Mouse (Mus musculus) lung, embryonic 16.5 days (tissue): ENCODE measurements around the gene Alg14. TPM values are rescaled to one million over a fixed set of nuclear protein-coding genes. Genes with fewer than 3 reads are reported as not detected.

Experiments
- ATAC-seq: fragments of 200-750 bp; cut with Nextera tagmentation; 2 replicates; pipeline ENCODE4 v1.8.0; 2017; ENCODE audit warnings: low read depth, mild to moderate bottlenecking, moderate library complexity
- H3K27ac ChIP-seq: fragments of 300-500 bp; sonication (generic); 2 replicates; pipeline ENCODE4 v1.5.1; 2014; ENCODE audit warnings: mild to moderate bottlenecking, control low read depth, low read length
- H3K27me3 ChIP-seq: fragments of 300-500 bp; sonication (generic); 2 replicates; pipeline ENCODE4 v1.6.1; 2014; ENCODE audit warnings: low read depth, low read length, mixed read lengths; ENCODE audit not compliant: control insufficient read depth, insufficient read depth
- H3K36me3 ChIP-seq: fragments of 300-500 bp; sonication (generic); 2 replicates; pipeline ENCODE4 v1.6.1; 2014; ENCODE audit warnings: low read length; ENCODE audit not compliant: control insufficient read depth, insufficient read depth
- H3K4me1 ChIP-seq: fragments of 300-500 bp; sonication (generic); replicated peaks from 2 replicates; pipeline ENCODE4 v1.6.1; 2014; ENCODE audit warnings: low read length, mixed read lengths; ENCODE audit not compliant: control insufficient read depth, insufficient read depth
- H3K4me2 ChIP-seq: fragments of 300-500 bp; sonication (generic); 2 replicates; pipeline ENCODE4 v1.6.1; 2014; ENCODE audit warnings: low read depth, low read length, control low read depth
- H3K4me3 ChIP-seq: fragments of 300-500 bp; sonication (generic); 2 replicates; pipeline ENCODE4 v1.5.1; 2014; ENCODE audit warnings: mild to moderate bottlenecking, low read length, control low read depth
- H3K9ac ChIP-seq: fragments of 300-500 bp; sonication (generic); 2 replicates; pipeline ENCODE4 v1.6.1; 2014; ENCODE audit warnings: low read length, control low read depth
- H3K9me3 ChIP-seq: fragments of 300-500 bp; sonication (generic); 2 replicates; pipeline ENCODE4 v1.6.1; 2016; ENCODE audit warnings: low read length; ENCODE audit not compliant: control insufficient read depth
- whole genome bisulfite sequencing: fragments of 180-500 bp; shearing (Covaris S2); extraction: QIAGEN DNeasy Blood & Tissue Kit; methylation state at CpG from one replicate; pipeline ENCODE4 v1.1.7; 2014; 5-methylcytosine and 5-hydroxymethylcytosine counted together
- polyA plus RNA-seq: library from polyadenylated mRNA; unstranded; fragments of >200 nt; fragmentation: Nextera tagmentation; extraction: Ambion mirVana; gene quantifications from 2 replicates; pipeline ENCODE4 v1.2.1, GENCODE M21; 2015

Gene Alg14
- polyA plus RNA-seq: 46.6 and 48.1 TPM in 2 replicates

DNA sequence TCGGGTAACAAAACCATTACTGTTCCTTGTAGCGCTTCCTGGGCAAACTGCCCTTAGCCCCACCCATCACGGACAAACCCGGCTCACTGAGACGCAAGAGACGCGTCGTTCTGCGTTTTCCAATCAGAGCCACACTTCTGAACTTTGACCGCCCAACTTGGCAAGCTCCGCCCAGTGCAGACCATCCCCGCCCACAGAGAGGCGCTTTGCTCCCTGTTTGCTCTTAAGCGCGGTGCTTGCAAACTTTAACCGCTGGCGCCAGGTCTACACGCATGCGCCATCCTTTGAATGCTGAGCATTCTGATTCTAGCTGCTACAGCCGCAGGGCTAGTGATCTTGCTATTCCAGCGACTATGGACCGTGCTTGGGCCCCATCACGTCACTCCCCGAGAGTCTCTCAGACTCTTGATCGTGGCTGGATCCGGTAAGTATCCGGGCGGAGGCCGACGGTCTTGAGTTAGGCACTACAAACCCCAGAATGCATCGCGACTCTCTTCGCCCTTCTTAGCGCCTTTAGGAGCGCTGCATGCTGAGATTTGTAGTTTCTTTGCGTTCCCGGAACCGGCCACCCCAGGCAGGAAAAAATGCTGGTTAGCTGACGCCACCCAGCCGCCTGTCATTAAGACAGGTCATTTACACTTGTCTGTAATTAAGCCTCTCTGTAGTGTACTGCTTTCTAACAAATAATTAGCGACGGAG, at the start of gene Alg14:
Gene Alg14, plus strand, starts transcription at position 214 of the 699 bp plus-strand sequence.
- under 1% methylated on average over 42 of the region's 42 CpGs for WGBS

DNA sequence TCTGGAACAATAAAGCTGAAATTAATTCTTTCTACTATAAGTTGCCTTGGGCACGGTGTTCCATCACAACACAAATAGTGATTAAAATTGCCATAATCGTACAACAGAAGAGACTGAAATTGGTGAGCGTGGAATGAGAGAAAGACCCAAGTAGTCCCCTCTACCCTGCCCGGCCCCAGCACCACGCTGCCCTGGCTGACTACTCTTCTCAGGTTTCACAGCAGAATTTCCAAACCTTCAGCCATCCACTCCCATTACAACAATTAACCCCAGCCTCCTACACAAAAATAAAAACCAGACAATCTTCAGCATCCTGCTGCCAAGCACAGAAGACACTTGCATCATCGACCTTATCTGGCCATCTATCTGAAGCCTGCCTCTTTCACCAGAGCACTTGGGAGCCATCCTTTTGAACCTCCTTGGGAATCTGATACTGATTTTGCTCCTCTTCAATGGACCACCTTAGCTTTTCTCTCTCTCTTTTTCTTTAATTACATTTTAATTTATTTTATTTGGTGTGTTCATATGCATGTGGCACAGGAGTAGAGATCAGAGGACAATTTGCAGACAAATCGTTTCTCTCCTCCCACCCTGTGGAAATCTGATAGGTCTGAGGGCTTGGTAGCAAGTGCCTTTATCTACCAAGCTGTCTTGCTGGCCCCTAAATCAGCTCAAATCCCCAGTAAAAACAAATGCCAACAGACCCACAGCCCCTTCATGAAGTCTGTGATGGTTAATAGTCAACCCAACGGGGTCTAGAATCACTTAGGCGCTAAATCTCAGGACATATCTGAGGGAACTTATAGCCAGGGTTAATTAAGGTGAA, 49.2 kb upstream of the Alg14 start:
- no peak for ATAC-seq
- no peak overlapping the region for H3K4me3 ChIP-seq
- WGBS: 55% methylated on average over 9 of the region's 9 CpGs
- no peak overlapping the region for H3K9ac ChIP-seq
- H3K27ac ChIP-seq: no peak overlapping the region
- H3K27me3 ChIP-seq: no peaks in the 10 kb centered on the region
- no peaks in the 10 kb centered on the region for H3K36me3 ChIP-seq
- no peaks in the 10 kb centered on the region for H3K4me1 ChIP-seq
- no peak overlapping the region for H3K4me2 ChIP-seq
- H3K9me3 ChIP-seq: no peaks in the 10 kb centered on the region

More for the DNA sequence above, at the start of gene Alg14:
- Histone ChIP-seq H3K4me3 (peak within 1 kb of the TSS; percentile 59), H3K4me2 (peak within 1 kb of the TSS; percentile 80), H3K4me1 (peaks cover 6% of the 10 kb centered on the region; the same call in 1 of the 2 replicates), H3K9me3 (no peaks in the 10 kb centered on the region), H3K27ac (peak within 1 kb of the TSS; percentile 93), H3K27me3 (no peaks in the 10 kb centered on the region), H3K36me3 (no peaks in the 10 kb centered on the region), H3K9ac (peak within 1 kb of the TSS; percentile 73)
- peak; percentile 98 for ATAC-seq

DNA sequence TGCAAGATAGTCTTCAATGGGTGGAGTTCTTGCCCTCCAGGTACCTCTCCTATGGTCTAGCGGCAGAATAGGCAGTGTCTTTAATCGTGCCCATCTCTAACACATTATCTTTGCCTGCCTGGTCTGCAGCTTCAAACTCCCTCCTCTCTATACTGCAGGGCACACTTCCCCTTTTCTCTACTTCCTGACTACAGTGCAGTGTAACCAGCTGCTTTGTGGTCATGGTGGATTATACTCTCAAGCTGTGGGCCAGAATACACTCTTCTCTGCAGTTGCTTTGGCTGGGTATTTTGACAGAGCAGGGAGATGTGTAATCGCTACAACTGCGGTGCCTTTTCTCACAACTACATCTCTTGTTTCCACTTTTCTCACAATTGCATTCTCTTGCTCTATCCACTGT, 48.6 kb upstream of the Alg14 start:
- WGBS: 74% methylated on average over 4 of the region's 4 CpGs
- Histone ChIP-seq H3K9me3 (no peaks in the 10 kb centered on the region), H3K4me2 (no peak overlapping the region), H3K4me1 (no peaks in the 10 kb centered on the region), H3K4me3 (no peak overlapping the region), H3K27me3 (no peaks in the 10 kb centered on the region), H3K27ac (no peak overlapping the region), H3K36me3 (no peaks in the 10 kb centered on the region), H3K9ac (no peak overlapping the region)
- no peak for ATAC-seq

DNA sequence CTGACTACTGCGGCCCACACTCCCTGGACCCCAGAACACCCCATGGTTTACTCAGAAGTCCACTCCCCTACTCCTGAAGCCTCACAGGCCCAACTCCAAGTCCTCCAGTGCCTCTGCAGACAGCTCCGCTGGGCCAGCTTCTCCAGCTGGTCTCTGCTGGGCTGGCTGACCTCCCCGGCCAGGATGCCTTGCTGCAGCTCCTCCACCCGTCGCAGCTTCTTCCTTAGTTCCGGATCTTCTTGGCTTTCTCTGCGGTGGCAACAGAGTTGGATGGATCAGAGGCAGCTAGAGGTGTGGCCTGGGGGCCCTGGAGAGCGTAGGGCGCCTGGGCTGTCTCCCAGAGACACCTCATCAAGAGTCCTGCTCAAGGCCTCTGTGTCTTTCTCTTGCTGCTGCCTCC, 41.5 kb upstream of the Alg14 start:
- Histone ChIP-seq H3K4me2 (no peak overlapping the region), H3K9ac (no peak overlapping the region), H3K36me3 (no peaks in the 10 kb centered on the region), H3K27ac (no peak overlapping the region), H3K27me3 (no peaks in the 10 kb centered on the region), H3K4me3 (no peak overlapping the region), H3K9me3 (no peaks in the 10 kb centered on the region), H3K4me1 (peaks cover 8% of the 10 kb centered on the region; the same call in 1 of the 2 replicates)
- ATAC-seq: peak; percentile 83
- 54% methylated on average over 9 of the region's 9 CpGs for WGBS

DNA sequence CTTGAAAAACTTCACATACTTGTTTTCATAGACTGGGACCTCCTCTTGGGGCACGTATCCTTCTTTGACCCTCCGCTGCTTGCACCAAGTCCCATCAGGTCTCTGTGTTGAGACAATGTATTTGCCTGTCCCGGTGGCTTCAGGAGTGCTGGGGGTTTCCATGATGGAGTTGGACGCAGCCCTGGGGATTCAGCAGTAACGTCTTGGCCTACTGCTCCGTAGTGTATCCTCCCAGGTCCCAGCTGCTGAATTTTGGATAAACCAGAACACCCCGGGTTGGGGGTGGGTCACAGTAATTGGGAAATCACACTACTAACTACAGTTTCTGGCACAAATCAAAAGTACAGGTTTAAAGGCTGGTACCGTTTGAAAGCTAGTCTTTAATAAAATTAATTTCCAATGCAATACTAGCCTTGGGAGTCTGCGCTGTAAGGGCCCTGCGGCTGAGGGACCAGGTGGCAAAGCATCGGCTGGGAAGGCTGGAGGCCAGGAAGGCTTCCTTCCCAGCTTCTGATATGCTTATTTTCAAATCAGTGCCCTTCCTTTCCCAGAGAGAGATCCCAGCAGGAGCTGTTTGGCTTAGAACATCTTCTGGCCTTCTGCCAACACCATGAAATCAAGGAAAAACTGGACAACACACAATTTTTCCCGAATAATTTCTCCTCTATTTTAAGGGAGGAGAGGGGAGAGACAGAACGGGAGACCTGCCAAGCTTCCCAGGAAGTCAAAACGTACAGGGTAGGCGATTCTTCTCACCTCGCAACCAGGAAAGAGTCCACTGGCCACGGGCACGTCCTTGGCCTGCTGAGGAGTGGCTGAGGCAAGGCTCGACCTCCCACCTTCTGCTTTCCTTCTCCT, 40.8 kb upstream of the Alg14 start:
- Histone ChIP-seq H3K4me3 (no peak overlapping the region), H3K36me3 (no peaks in the 10 kb centered on the region), H3K27ac (no peak overlapping the region), H3K9me3 (no peaks in the 10 kb centered on the region), H3K27me3 (no peaks in the 10 kb centered on the region), H3K4me1 (peaks cover 8% of the 10 kb centered on the region; the same call in 1 of the 2 replicates), H3K9ac (no peak overlapping the region), H3K4me2 (no peak overlapping the region)
- ATAC-seq: peak; percentile 26; the same call in 1 of the 2 replicates
- 56% methylated on average over 19 of the region's 19 CpGs for WGBS

DNA sequence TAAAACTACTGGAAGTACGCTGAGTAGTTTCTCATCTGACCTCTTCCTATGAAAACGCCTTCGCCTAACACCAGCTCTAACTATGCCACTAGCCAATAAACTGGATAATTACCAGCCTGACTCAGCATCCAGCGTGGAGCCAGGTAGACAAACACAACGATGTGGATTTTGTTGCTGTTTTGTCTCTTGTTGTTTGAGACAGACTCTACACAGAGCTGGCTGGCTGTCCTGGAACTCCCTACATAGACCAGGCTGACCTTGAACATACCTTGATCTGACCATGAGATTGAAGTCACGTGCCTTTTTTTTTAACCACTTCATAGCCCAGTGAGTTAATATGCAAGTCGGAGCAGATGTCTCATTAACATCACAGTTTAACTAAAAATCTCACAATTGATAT, 36.1 kb upstream of the Alg14 start:
- Histone ChIP-seq H3K4me1 (peaks cover 10% of the 10 kb centered on the region; the same call in 1 of the 2 replicates), H3K4me2 (no peak overlapping the region), H3K9ac (no peak overlapping the region), H3K4me3 (no peak overlapping the region), H3K27me3 (peaks cover 8% of the 10 kb centered on the region), H3K9me3 (no peaks in the 10 kb centered on the region), H3K36me3 (no peaks in the 10 kb centered on the region), H3K27ac (no peak overlapping the region)
- WGBS: 88% methylated on average over 7 of the region's 7 CpGs
- no peak for ATAC-seq

DNA sequence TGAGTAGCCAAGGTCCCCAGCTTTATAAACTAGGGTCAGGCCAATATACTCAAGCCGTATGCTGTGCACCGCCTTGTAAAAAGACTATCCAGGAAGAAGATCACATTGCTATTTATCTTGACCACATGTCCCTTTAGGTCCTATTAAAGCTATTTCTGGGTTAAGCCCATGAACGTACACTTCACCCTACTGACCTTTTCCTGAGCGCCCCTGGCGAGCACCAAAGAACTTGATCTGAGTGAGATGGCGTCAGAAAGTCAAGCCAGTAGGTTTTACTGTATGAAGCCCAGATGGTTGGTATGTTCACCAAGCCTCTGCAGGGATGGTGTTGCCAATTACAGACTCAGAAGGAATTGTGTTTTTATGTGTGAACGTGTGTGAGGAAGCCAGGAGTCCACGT, 35.4 kb upstream of the Alg14 start:
- 75% methylated on average over 8 of the region's 8 CpGs for WGBS
- Histone ChIP-seq H3K9ac (no peak overlapping the region), H3K9me3 (no peaks in the 10 kb centered on the region), H3K36me3 (no peaks in the 10 kb centered on the region), H3K4me2 (no peak overlapping the region), H3K27me3 (peaks cover 14% of the 10 kb centered on the region), H3K4me3 (no peak overlapping the region), H3K4me1 (peaks cover 6% of the 10 kb centered on the region; the same call in 1 of the 2 replicates), H3K27ac (no peak overlapping the region)
- no peak for ATAC-seq

DNA sequence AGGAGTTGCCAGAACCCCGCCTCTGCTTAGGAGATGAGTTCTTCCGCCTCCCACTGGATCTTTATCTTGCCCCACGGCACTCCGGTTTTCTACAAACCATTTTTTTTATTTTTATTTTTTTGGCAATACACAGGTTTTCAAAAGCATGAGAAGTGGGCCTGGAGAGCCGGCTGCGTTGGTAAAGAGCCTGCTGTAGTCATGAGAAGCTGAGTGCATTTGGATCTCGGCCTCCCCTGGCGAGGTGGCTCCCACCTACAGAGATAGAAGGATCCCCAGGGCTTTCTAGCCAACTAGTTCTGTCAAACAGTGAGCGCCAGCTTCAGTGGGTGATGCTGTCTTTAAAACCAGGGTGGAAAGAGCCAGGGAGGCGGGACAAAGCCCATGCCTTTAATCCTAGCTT, 34.2 kb upstream of the Alg14 start:
- ATAC-seq: no peak
- H3K27me3 ChIP-seq: peaks cover 24% of the 10 kb centered on the region
- no peak overlapping the region for H3K9ac ChIP-seq
- 75% methylated on average over 10 of the region's 10 CpGs for WGBS
- H3K4me3 ChIP-seq: no peak overlapping the region
- H3K27ac ChIP-seq: no peak overlapping the region
- H3K36me3 ChIP-seq: no peaks in the 10 kb centered on the region
- H3K4me2 ChIP-seq: no peak overlapping the region
- H3K4me1 ChIP-seq: peaks cover 7% of the 10 kb centered on the region
- H3K9me3 ChIP-seq: no peaks in the 10 kb centered on the region
